Mouse (Mus musculus) heart, postnatal 0 days (tissue): Measurements from ENCODE around the gene Commd3.

ENCODE experiments used
- CTCF ChIP-seq: IDR thresholded peaks from 2 replicates; pipeline ENCODE4 v1.5.1; 2016; ENCODE audit warnings: antibody characterized with exemption, control low read depth, low read depth
- EP300 ChIP-seq: IDR thresholded peaks from 2 replicates; pipeline ENCODE4 v1.6.1; 2016; ENCODE audit warnings: antibody characterized with exemption, low read depth

GRCm38 (mm10) chr2:18687671-18688170 lies 15.5 kb downstream of the Commd3 start:
- TF ChIP-seq CTCF (no peak), EP300 (no peak)
